Mouse (Mus musculus): ENCODE measurements around the gene Snapc4.

The Snapc4 gene

GRCm38 (mm10) chr2:26342044-26342443, 38.4 kb downstream of the Snapc4 start:
- no peak for DNase-seq (ENCODE audit: low read depth, low spot score)

GRCm38 (mm10) chr2:26341510-26341981, 38.9 kb downstream of the Snapc4 start:
- DNase-seq (ENCODE audit: low read depth, low spot score): no peak

DNA sequence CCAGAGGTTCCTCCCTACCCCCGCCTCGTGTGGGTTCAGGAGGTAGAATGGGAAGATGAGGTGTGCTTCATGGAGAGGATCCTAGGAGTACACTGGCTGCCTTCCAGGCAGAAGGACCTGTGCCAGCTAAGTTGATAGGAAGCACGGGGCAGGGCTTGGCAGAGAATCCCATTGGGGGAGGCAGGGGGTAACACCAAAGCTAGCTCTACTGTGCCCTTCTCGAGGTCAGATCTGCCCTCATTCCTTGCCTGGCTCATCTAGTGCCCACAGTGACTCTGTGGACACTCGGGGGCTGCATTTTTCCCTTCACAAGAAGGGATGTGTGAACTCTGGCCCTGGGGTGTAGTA, 41.3 kb downstream of the Snapc4 start:
- DNase-seq (ENCODE audit: low read depth, low spot score): no peak

GRCm38 (mm10) chr2:26338302-26339203, 41.9 kb downstream of the Snapc4 start:
- DNase-seq (ENCODE audit: low read depth, low spot score): no peak

DNA sequence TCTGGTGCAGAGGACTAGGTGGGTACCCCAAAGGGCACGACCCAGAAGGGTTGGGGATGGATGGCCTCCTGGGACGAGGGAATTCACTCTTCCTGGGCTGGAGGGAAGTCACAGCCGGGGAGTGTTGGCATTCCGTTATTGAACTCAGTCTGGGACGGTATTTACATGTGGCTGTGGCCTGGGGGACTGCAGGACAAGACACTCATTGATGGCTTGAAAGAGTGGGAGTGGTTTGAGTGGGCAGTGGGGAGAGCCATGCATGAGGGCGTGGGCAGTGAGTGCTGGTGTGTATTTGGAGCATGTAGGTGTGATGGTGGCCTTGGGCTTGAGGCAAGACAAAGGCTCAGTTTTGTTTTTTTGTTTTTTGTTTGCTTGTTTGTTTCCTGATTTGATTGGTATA, 49.8 kb downstream of the Snapc4 start:
- DNase-seq (ENCODE audit: low read depth, low spot score): no peak

- no peak for DNase-seq (ENCODE audit: low read depth, low spot score)
Measured at GRCm38 (mm10) chr2:26330056-26330468, 50.4 kb downstream of the Snapc4 start.

- no peak for DNase-seq (ENCODE audit: low read depth, low spot score)
Measured at GRCm38 (mm10) chr2:26329402-26329801, 51.1 kb downstream of the Snapc4 start.

DNA sequence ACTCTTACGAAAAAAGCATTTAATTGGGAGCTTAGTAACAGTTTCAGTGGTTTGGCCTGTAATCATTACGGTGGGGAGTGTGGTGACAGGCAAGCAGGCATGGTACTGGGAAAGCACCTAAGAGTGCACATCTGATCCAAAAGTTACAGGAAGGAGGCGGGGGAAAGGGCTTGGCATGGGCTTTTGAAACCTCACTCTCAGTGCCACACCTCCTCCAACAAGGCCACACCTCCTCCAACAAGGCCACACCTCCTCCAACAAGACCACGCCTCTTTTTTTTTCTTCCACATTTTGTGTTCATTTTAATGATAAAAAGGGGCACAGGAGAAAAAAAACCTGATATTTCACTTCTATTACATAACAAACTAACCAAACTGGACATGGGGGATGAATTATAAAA, 52.6 kb downstream of the Snapc4 start:
- peak; percentile 68 for DNase-seq (ENCODE audit: low read depth, low spot score)

GRCm38 (mm10) chr2:26325386-26326181, 54.9 kb downstream of the Snapc4 start:
- peak; percentile 72 for DNase-seq (ENCODE audit: low read depth, low spot score)

DNA sequence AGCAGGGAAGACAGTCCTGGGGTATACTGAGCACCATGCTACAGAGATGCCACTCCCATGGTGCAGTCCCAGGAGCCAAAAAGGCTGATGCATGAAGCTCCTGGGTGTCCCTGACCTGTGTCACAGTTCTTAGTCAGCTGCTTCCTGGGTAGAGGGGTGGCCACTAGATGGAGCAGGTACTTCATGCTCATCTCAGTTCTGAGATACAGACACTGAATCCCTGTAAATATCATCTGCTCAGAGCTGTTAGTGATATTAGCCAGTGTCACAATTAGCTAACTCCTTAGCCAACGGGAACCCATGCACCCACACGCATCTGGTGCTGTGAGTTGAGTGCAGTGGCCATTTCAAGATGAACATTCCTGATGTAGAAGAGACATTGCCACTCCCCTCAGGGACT, 55.5 kb downstream of the Snapc4 start:
- peak; percentile 43 for DNase-seq (ENCODE audit: low read depth, low spot score)

GRCm38 (mm10) chr2:26323589-26324325, 56.7 kb downstream of the Snapc4 start:
- DNase-seq (ENCODE audit: low read depth, low spot score): no peak

GRCm38 (mm10) chr2:26320245-26321185, 59.9 kb downstream of the Snapc4 start:
- DNase-seq (ENCODE audit: low read depth, low spot score): no peak

DNA sequence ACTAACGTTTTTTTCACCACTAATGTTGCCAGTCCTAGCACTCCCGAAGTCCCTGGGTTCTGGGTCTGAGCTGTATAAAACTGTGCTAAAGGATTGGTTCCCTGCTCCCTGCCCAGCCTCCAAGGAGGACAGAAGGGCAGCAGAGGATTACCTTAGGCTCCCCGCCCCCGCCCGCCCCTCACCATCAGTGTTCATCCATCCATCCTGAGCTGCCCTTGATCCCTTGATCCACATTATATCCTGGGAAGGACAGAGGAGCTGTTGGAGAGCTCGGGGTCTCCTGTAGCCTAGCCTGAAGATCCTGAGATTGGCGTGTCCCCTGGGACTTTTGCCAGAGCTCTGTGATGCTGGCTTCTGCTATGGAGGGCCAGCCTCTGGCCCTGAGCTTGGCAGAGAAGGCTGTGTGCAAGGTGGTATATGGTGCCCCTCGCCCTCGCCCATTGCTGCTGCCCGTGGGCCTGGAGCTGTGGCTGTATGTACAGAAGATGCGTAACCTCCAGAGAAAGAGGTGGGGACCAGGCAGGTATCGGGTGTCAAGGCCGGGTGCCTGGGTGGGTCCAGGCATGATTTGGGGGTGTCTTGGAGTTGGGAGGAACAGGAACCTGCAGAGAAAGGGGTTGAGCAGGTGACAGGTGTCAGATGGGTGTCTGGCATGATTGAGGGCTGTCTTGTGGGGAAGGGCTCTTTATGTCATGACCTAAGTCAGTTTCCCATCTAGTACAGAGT, 60.8 kb downstream of the Snapc4 start:
- DNase-seq (ENCODE audit: low read depth, low spot score): no peak

DNA sequence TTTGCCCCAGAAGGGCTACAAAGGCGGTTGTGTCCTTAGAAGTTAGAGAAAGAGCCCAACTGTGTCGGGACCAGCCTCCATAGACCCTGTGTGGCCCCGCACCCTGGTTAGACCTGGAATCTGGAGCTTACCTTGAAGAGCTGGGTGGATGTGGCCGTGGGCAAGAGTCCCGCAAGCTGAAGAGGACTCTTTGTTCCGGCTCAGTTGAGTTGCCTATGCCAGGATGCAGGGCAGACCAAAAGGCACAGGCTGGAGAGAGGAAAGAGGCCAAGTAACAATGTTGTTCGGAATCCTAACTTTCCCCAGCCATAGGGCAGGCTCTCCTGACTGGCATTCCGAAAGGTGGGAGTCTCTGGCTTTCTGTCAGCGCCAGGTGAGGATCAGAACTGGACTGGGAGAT, 61.3 kb downstream of the Snapc4 start:
- DNase-seq (ENCODE audit: low read depth, low spot score): no peak

GRCm38 (mm10) chr2:26317991-26318672, 62.3 kb downstream of the Snapc4 start:
- DNase-seq (ENCODE audit: low read depth, low spot score): no peak

DNA sequence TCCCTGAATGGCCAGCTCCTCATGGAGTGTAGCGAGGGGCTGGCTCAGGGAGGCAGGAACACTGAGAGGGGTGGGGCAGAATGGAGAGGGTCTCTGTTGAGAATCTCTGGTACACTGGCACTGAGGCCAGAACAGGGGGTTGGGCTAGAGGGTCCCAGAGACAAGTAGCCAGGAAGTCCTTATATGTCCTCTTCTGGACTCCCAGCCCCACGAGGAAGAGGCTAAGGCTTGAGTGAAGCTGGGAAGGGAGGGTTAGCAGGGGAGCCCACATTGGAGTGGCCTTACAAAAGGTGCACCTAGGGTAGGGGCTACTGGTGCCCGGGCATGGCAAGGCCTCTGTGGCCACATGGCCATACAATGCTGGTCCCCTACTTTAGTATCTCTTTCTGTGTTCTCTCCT, 63.1 kb downstream of the Snapc4 start:
- no peak for DNase-seq (ENCODE audit: low read depth, low spot score)

DNA sequence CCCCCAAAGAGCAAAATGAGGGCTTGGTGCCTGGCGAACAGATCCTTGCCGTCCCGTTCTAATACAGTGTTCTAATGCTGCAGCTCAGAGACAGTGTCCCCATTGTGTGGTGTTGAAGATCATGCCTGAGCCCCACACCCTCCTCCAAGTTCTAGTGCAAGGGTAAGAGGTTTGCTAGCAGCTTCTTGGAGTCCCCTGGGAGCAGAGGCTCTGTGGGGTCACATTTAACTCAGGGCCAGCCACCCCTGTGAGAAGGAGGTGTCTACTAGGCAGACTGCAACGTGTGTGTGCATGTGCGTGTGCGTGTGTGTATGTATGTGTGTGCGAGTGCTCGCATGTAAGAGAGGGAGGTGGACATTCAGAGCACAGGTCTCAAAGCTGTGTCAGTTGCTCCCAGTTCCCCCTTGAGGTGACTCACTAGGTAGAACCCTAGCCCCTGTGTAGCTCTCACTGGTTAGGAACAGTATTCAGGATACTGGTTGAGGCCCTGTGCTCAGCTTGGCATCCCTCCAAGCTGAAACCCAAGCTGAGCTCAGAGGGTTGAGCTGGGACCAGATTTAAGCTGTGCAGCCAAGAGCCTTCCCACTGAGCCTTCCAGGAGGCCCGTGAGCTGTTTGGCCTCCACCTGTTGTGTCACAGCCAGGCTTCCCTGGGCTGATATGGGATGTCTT, 63.7 kb downstream of the Snapc4 start:
- DNase-seq (ENCODE audit: low read depth, low spot score): no peak

DNA sequence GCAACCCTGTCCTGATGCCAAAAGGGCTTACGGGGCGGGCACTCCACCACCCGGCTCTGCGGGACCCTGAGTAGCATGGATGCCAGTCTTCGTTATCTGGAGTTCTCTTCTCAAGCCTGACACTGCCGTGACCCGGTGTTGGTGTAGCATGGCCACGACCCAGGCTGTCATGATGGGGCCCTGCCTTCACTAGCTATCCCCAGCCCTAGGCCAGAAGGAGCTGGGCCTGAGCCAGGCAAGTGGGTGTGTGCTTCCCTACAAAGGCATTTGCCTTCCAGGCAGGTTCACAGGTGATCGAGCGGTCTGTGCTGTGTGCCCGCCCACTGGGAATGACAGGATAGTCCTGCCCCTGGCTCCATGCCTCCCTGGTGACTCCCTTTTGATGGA, 64.5 kb downstream of the Snapc4 start:
- DNase-seq (ENCODE audit: low read depth, low spot score): no peak
